Mouse (Mus musculus): Measurements from ENCODE around the gene Kcnj12. TPM values are rescaled to one million over a fixed set of nuclear protein-coding genes. Genes with fewer than 3 reads are reported as not detected.

Kcnj12 gene
- polyA plus RNA-seq, 1 experiment from 2014 or later, result 0.62 TPM

GRCm38 (mm10) chr11:61043055-61043992 is 21.0 kb downstream of the Kcnj12 start:
- H3K4me1 ChIP-seq, result peaks cover 29% of the 10 kb centered on the region
- DNase-seq (ENCODE audit: low spot score), result no peak
- no peaks in the 10 kb centered on the region for H3K9me3 ChIP-seq (replicated peaks)
- WGBS, result 75% methylated on average over 12 of the region's 12 CpGs
- H3K27ac ChIP-seq (replicated peaks), result no peak overlapping the region
- H3K4me3 ChIP-seq, result no peak overlapping the region
- H3K27me3 ChIP-seq (ENCODE audit: low read depth, poor library complexity, severe bottlenecking), result no peaks in the 10 kb centered on the region; the same call in 1 of the 2 replicates
- H3K36me3 ChIP-seq, result no peaks in the 10 kb centered on the region

GRCm38 (mm10) chr11:61044741-61045140 is 22.4 kb downstream of the Kcnj12 start:
- Histone ChIP-seq H3K36me3 (no peaks in the 10 kb centered on the region), H3K4me1 (peaks cover 29% of the 10 kb centered on the region), H3K4me3 (no peak overlapping the region), H3K27me3 (ENCODE audit: low read depth, poor library complexity, severe bottlenecking) (no peaks in the 10 kb centered on the region; the same call in 1 of the 2 replicates), H3K9me3 (replicated peaks) (no peaks in the 10 kb centered on the region), H3K27ac (replicated peaks) (0 out of 2 replicates have a peak overlapping the region, but pooled peaks have one; percentile 38)
- WGBS, result 74% methylated on average over 5 of the region's 5 CpGs
- DNase-seq (ENCODE audit: low spot score), result no peak

- Histone ChIP-seq H3K4me1 (peaks cover 25% of the 10 kb centered on the region), H3K27ac (replicated peaks) (no peak overlapping the region), H3K27me3 (ENCODE audit: low read depth, poor library complexity, severe bottlenecking) (no peaks in the 10 kb centered on the region; the same call in 1 of the 2 replicates), H3K9me3 (replicated peaks) (no peaks in the 10 kb centered on the region), H3K4me3 (no peak overlapping the region), H3K36me3 (no peaks in the 10 kb centered on the region)
- DNase-seq (ENCODE audit: low spot score), result no peak
- 83% methylated on average over 5 of the region's 5 CpGs for WGBS
Observed at GRCm38 (mm10) chr11:61047441-61047840, 25.1 kb downstream of the Kcnj12 start.

- 47% methylated on average over 8 of the region's 8 CpGs for WGBS
- peaks cover 6% of the 10 kb centered on the region; the same call in 1 of the 2 replicates for H3K4me1 ChIP-seq
Observed at GRCm38 (mm10) chr11:61051151-61051550, 28.8 kb downstream of the Kcnj12 start.

GRCm38 (mm10) chr11:61056871-61057270 is 34.5 kb downstream of the Kcnj12 start:
- DNase-seq (ENCODE audit: low spot score), result no peak
- Histone ChIP-seq H3K36me3 (no peaks in the 10 kb centered on the region), H3K4me3 (no peak overlapping the region), H3K9me3 (replicated peaks) (no peaks in the 10 kb centered on the region), H3K27ac (replicated peaks) (no peak overlapping the region), H3K27me3 (ENCODE audit: low read depth, poor library complexity, severe bottlenecking) (no peaks in the 10 kb centered on the region), H3K4me1 (no peaks in the 10 kb centered on the region)
- WGBS, result 77% methylated on average over 5 of the region's 5 CpGs

More at GRCm38 (mm10) chr11:61051151-61051550, 28.8 kb downstream of the Kcnj12 start:
- no peak for DNase-seq (ENCODE audit: low spot score)
- no peak overlapping the region for H3K4me3 ChIP-seq
- no peaks in the 10 kb centered on the region for H3K27me3 ChIP-seq (ENCODE audit: low read depth, poor library complexity, severe bottlenecking)
- no peaks in the 10 kb centered on the region for H3K36me3 ChIP-seq
- H3K9me3 ChIP-seq (replicated peaks), result no peaks in the 10 kb centered on the region
- no peak overlapping the region for H3K27ac ChIP-seq (replicated peaks)

GRCm38 (mm10) chr11:61059691-61060457 is 37.5 kb downstream of the Kcnj12 start:
- Histone ChIP-seq H3K4me3 (no peak overlapping the region), H3K36me3 (no peaks in the 10 kb centered on the region), H3K27ac (replicated peaks) (no peak overlapping the region), H3K27me3 (ENCODE audit: low read depth, poor library complexity, severe bottlenecking) (no peaks in the 10 kb centered on the region), H3K9me3 (replicated peaks) (no peaks in the 10 kb centered on the region), H3K4me1 (no peaks in the 10 kb centered on the region)
- no peak for DNase-seq (ENCODE audit: low spot score)
- 89% methylated on average over 10 of the region's 10 CpGs for WGBS

- Histone ChIP-seq H3K36me3 (no peaks in the 10 kb centered on the region), H3K4me1 (no peaks in the 10 kb centered on the region), H3K27ac (replicated peaks) (no peak overlapping the region), H3K9me3 (replicated peaks) (no peaks in the 10 kb centered on the region), H3K4me3 (no peak overlapping the region), H3K27me3 (ENCODE audit: low read depth, poor library complexity, severe bottlenecking) (no peaks in the 10 kb centered on the region)
- no peak for DNase-seq (ENCODE audit: low spot score)
- 89% methylated on average over 4 of the region's 4 CpGs for WGBS
Observed at GRCm38 (mm10) chr11:61060634-61061033, 38.3 kb downstream of the Kcnj12 start.

- Histone ChIP-seq H3K36me3 (no peaks in the 10 kb centered on the region), H3K9me3 (replicated peaks) (no peaks in the 10 kb centered on the region), H3K4me3 (no peak overlapping the region), H3K4me1 (no peaks in the 10 kb centered on the region), H3K27ac (replicated peaks) (no peak overlapping the region), H3K27me3 (ENCODE audit: low read depth, poor library complexity, severe bottlenecking) (no peaks in the 10 kb centered on the region)
- 86% methylated on average over 18 of the region's 18 CpGs for WGBS
- no peak for DNase-seq (ENCODE audit: low spot score)
Observed at GRCm38 (mm10) chr11:61062548-61063461, 40.4 kb downstream of the Kcnj12 start.

GRCm38 (mm10) chr11:61063503-61063902 is 41.1 kb downstream of the Kcnj12 start:
- no peaks in the 10 kb centered on the region for H3K4me1 ChIP-seq
- H3K36me3 ChIP-seq, result no peaks in the 10 kb centered on the region
- no peak for DNase-seq (ENCODE audit: low spot score)
- H3K4me3 ChIP-seq, result no peak overlapping the region
- no peaks in the 10 kb centered on the region for H3K9me3 ChIP-seq (replicated peaks)
- WGBS, result 91% methylated on average over 6 of the region's 6 CpGs
- no peak overlapping the region for H3K27ac ChIP-seq (replicated peaks)
- H3K27me3 ChIP-seq (ENCODE audit: low read depth, poor library complexity, severe bottlenecking), result no peaks in the 10 kb centered on the region

- DNase-seq (ENCODE audit: low spot score), result no peak
- H3K4me3 ChIP-seq, result no peak overlapping the region
- H3K9me3 ChIP-seq (replicated peaks), result no peaks in the 10 kb centered on the region
- H3K36me3 ChIP-seq, result no peaks in the 10 kb centered on the region
- no peak overlapping the region for H3K27ac ChIP-seq (replicated peaks)
- WGBS, result 90% methylated on average over 6 of the region's 6 CpGs
- no peaks in the 10 kb centered on the region for H3K4me1 ChIP-seq
- no peaks in the 10 kb centered on the region for H3K27me3 ChIP-seq (ENCODE audit: low read depth, poor library complexity, severe bottlenecking)
Observed at GRCm38 (mm10) chr11:61065620-61066019, 43.3 kb downstream of the Kcnj12 start.

GRCm38 (mm10) chr11:61067133-61067835 is 44.9 kb downstream of the Kcnj12 start:
- peaks cover 10% of the 10 kb centered on the region for H3K4me1 ChIP-seq
- no peak overlapping the region for H3K4me3 ChIP-seq
- no peak overlapping the region for H3K27ac ChIP-seq (replicated peaks)
- WGBS, result 90% methylated on average over 9 of the region's 9 CpGs
- no peaks in the 10 kb centered on the region for H3K9me3 ChIP-seq (replicated peaks)
- H3K27me3 ChIP-seq (ENCODE audit: low read depth, poor library complexity, severe bottlenecking), result no peaks in the 10 kb centered on the region
- no peak for DNase-seq (ENCODE audit: low spot score)
- H3K36me3 ChIP-seq, result no peaks in the 10 kb centered on the region

Measured in midbrain, embryonic 10.5 days (tissue).